Mouse (Mus musculus) ovary, postnatal 10 days (tissue): Measurements from ENCODE around the gene Hspd1.

Experiments
- DNase-seq: peaks from one replicate; pipeline ENCODE4 v3.0.0; 2022; ENCODE audit warnings: low spot score

Gene Hspd1

DNA sequence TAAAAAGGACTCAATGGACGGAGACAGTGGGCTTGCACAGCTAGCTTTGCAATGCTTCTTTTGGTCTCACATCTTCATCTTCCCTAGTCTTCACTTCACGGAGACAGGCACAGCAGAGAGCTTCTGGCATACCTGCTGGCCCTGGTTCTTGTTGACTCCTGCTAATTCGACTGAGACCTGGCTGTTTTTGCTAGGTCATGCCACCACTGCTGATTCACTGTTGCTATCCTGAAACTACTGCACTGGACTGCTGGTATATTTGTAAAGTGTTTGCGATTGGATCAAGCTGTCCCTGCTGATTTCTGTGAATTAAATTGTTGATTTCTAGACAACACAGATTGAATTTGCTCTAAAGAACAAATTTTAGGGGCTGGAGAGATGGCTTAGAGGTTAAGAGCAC, 46.4 kb downstream of the Hspd1 start:
- no peak for DNase-seq

DNA sequence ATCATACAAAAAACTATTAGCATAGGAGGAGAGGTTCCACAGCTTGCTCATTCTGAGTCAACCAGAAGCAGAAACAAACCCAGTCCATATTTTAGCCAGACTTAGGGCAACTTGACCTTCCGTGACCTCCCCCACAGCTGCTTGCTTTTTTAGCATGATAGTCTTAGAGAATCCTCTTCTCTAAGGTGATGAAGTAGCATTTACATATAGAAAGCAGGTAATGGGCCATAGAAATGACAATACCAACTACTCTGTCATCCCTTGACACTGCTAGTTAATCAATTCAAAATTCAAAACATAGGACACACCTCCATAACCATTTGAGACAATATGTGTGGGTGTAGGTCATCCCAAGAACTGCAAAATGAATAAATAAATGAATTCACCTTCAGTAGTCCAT, 48.1 kb downstream of the Hspd1 start:
- no peak for DNase-seq

- no peak for DNase-seq
Observed at GRCm38 (mm10) chr1:55031026-55031779, 56.8 kb downstream of the Hspd1 start.

- no peak for DNase-seq
Observed at GRCm38 (mm10) chr1:55029446-55029845, 58.6 kb downstream of the Hspd1 start.

DNA sequence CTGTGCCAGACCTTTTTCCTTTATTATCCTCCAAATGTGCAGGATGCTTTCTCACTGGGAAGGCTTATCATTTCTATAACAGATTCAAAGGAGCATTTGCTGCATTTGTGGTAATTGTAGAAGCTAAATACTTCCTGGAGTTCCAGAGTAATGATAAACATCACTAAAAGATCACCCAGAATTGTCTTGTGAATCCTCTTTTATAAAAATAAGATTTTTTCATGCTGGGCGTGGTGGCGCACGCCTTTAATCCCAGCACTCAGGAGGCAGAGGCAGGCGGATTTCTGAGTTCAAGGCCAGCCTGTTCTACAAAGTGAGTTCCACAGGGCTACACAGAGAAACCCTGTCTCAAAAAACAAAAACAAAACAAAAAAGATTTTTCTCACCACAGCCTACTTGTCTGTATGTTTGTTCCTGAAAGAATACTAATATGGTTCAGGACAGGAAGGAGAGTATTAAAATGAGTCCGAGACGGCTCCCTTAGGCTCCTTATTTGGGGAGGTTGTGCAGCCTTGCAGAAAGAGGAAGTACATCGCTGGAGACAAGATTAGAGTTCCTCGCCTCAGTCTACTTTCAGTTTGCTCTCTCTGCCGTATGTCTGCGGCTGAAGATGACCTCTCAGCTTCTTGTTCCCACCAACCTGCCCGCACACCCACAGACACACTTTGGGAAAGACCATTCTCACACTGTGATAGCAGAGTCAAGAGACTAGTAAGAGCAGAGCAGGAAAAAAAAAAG, 59.4 kb downstream of the Hspd1 start:
- DNase-seq: no peak

DNA sequence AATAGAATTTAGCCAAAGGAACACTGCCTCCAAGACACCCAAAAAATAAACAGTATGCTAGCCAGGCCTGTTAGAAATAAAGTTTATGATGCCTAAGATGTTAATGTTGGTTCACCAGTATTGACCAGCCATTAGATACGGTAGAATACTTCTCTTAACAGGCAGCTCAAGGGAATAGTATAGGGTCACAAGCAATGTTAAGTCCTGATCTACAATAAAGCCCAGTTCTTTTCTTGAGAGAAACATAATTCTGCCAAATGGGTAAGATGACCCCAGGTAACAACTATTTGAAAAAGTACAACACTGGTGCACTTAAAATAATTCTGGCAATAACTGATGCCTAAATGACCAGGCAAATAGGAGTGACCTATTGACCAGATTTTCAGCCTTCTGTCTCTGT, 60.1 kb downstream of the Hspd1 start:
- no peak for DNase-seq
